Comparison of ENCODE assay signal across 22 mouse cellular contexts in the genomic region with DNA sequence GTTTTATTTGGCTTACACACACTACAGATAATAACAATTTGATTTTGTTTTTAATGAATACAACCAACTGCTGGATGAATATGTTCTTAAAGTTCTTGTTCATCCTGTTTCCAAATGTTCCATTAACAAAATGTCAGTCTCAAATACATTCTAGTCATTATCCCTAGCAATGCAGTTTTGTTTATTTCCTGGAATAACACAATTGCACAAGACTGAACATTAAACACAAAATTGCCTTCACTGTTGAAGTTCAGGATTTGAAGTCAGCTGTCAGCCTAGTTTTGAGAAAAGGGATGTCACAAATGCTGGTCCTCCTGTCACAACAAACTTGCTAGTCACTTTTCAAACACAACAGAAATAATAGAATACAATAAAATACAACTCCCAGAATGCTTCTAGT. TPM values are rescaled to one million over a fixed set of nuclear protein-coding genes. Genes with fewer than 3 reads are reported as not detected.
DNase-seq lines count a peak whose midpoint lies in the region; ATAC-seq and TF ChIP-seq lines count a peak whose summit lies in the region.
"Had no signal": no experiment of that assay in that cellular context is flagged by ENCODE, and none has a peak within 500 bp of the region (broad histone marks: within the 10 kb centered on the region; RNA-seq: fewer than 3 reads in every experiment).

No protein-coding gene starts in this region.

- no peak for TF ChIP-seq EP300 in liver, postnatal 0 days (IDR thresholded peaks at IDR 0.05; ENCODE audit: low read depth)
- 0 out of 2 replicates have a peak, but pooled peaks have one; percentile 17 for TF ChIP-seq EP300 in lung, postnatal 0 days (IDR thresholded peaks at IDR 0.05)

- H3K27ac ChIP-seq in liver, adult 2 months (replicated peaks; ENCODE audit: insufficient read depth, low read depth, low read length) = no peak overlapping the region
- H3K27ac ChIP-seq in liver, embryonic 11.5 days (ENCODE audit: low read depth, low read length) = no peak overlapping the region
- H3K27ac ChIP-seq in liver, postnatal 0 days (ENCODE audit: low read depth) = peak overlapping the region; percentile 63
- H3K27ac ChIP-seq in liver, embryonic 12.5 days = no peak overlapping the region
- H3K27ac ChIP-seq in lung, postnatal 0 days (ENCODE audit: low read length) = no peak overlapping the region

- no peak overlapping the region for H3K4me2 ChIP-seq in liver, embryonic 11.5 days
- no peak overlapping the region for H3K4me2 ChIP-seq in liver, postnatal 0 days (ENCODE audit: low read depth, low read length)
- no peak overlapping the region for H3K4me2 ChIP-seq in liver, embryonic 12.5 days
- no peak overlapping the region for H3K4me2 ChIP-seq in lung, postnatal 0 days (replicated peaks; ENCODE audit: low read depth, low read length)

- H3K9ac ChIP-seq in liver, adult 2 months (ENCODE audit: low read depth, low read length) = no peak overlapping the region
- no peak overlapping the region for H3K9ac ChIP-seq in liver, embryonic 11.5 days (ENCODE audit: low read depth, low read length)
- H3K9ac ChIP-seq in liver, postnatal 0 days (replicated peaks) = no peak overlapping the region
- H3K9ac ChIP-seq in liver, embryonic 12.5 days = no peak overlapping the region
- no peak overlapping the region for H3K9ac ChIP-seq in lung, postnatal 0 days (replicated peaks; ENCODE audit: low read depth)

- H3K4me1 ChIP-seq in liver, adult 2 months (ENCODE audit: control insufficient read depth, insufficient read depth, low read length) = peaks cover 19% of the 10 kb centered on the region
- H3K4me1 ChIP-seq in liver, embryonic 11.5 days (replicated peaks; ENCODE audit: control insufficient read depth, insufficient read depth, low read length) = no peaks in the 10 kb centered on the region
- peaks cover 8% of the 10 kb centered on the region; the same call in 1 of the 2 replicates for H3K4me1 ChIP-seq in liver, postnatal 0 days (ENCODE audit: insufficient read depth)
- H3K4me1 ChIP-seq in liver, embryonic 12.5 days = no peaks in the 10 kb centered on the region
- no peaks in the 10 kb centered on the region for H3K4me1 ChIP-seq in lung, postnatal 0 days (ENCODE audit: insufficient read depth, low read depth, low read length)

- no peaks in the 10 kb centered on the region for H3K9me3 ChIP-seq in liver, embryonic 11.5 days (ENCODE audit: control insufficient read depth, low read length)
- no peaks in the 10 kb centered on the region for H3K9me3 ChIP-seq in liver, postnatal 0 days (ENCODE audit: low read length)
- H3K9me3 ChIP-seq in liver, embryonic 12.5 days (replicated peaks) = no peaks in the 10 kb centered on the region
- H3K9me3 ChIP-seq in lung, postnatal 0 days (ENCODE audit: low read length) = no peaks in the 10 kb centered on the region
- H3K9me3 ChIP-seq: G1E had no signal

- ATAC-seq in liver, embryonic 11.5 days (replicated peaks; ENCODE audit: low FRiP score) = no peak
- ATAC-seq in liver, postnatal 0 days = no peak
- no peak for ATAC-seq in liver, embryonic 12.5 days
- no peak for ATAC-seq in lung, postnatal 0 days
- ATAC-seq: activated CD4-positive, CD25-positive, alpha-beta regulatory T cell, adult 4 months; CD4-positive, CD25-positive, alpha-beta regulatory T cell, adult 4 months; Patski had no signal

- no peak for TF ChIP-seq POLR2A in liver, adult 2 months (IDR thresholded peaks at IDR 0.05; ENCODE audit: extremely low read depth, insufficient read depth, low read length)

- H3K36me3 ChIP-seq in liver, adult 2 months (ENCODE audit: control insufficient read depth, insufficient read depth, low read length) = peaks cover 9% of the 10 kb centered on the region
- no peaks in the 10 kb centered on the region for H3K36me3 ChIP-seq in liver, embryonic 11.5 days (ENCODE audit: control insufficient read depth, insufficient read depth, low read length)
- H3K36me3 ChIP-seq in liver, postnatal 0 days (replicated peaks; ENCODE audit: insufficient read depth, low read length) = no peaks in the 10 kb centered on the region; the same call in 1 of the 2 replicates
- H3K36me3 ChIP-seq in liver, embryonic 12.5 days = no peaks in the 10 kb centered on the region
- no peaks in the 10 kb centered on the region for H3K36me3 ChIP-seq in lung, postnatal 0 days (ENCODE audit: insufficient read depth, low read length)
- H3K36me3 ChIP-seq: G1E had no signal

- H3K4me3 ChIP-seq in liver, adult 2 months (ENCODE audit: insufficient read depth, low read depth, low read length) = no peak overlapping the region
- H3K4me3 ChIP-seq in liver, embryonic 11.5 days (ENCODE audit: low read depth, low read length) = no peak overlapping the region
- H3K4me3 ChIP-seq in liver, postnatal 0 days (ENCODE audit: low read depth, low read length) = no peak overlapping the region
- no peak overlapping the region for H3K4me3 ChIP-seq in liver, embryonic 12.5 days
- H3K4me3 ChIP-seq in lung, postnatal 0 days (ENCODE audit: low read depth, low read length) = no peak overlapping the region

- H3K27me3 ChIP-seq in liver, adult 2 months (ENCODE audit: control insufficient read depth, insufficient read depth, low read length) = no peaks in the 10 kb centered on the region
- H3K27me3 ChIP-seq in liver, embryonic 11.5 days (replicated peaks; ENCODE audit: control insufficient read depth, insufficient read depth, low read length) = no peaks in the 10 kb centered on the region
- H3K27me3 ChIP-seq in liver, postnatal 0 days (ENCODE audit: insufficient read depth, low read length) = no peaks in the 10 kb centered on the region
- no peaks in the 10 kb centered on the region for H3K27me3 ChIP-seq in liver, embryonic 12.5 days (replicated peaks)
- H3K27me3 ChIP-seq in lung, postnatal 0 days (replicated peaks; ENCODE audit: insufficient read depth, low read length) = no peaks in the 10 kb centered on the region
- H3K27me3 ChIP-seq: CH12.LX had no signal

- H3K79me2 ChIP-seq in liver, adult 2 months (ENCODE audit: control insufficient read depth, insufficient read depth, low read length) = peaks cover 8% of the 10 kb centered on the region; the same call in 1 of the 2 replicates

- peak; percentile 84 for DNase-seq in liver, adult 2 months (ENCODE audit: extremely low read depth, low read depth, low spot score)
- no peak for DNase-seq in liver, embryonic 11.5 days (ENCODE audit: low spot score)
- no peak for DNase-seq in liver, postnatal 0 days
- DNase-seq in lung, postnatal 0 days (ENCODE audit: low spot score) = peak; percentile 61
- no peak for DNase-seq in lung, adult 18-20 months
- DNase-seq: adrenal gland, adult 2 months; adrenal gland, adult 8-10 months; adrenal gland, postnatal 10 days; adrenal gland, postnatal 14 days; adrenal gland, postnatal 25 days; adrenal gland, postnatal 36 days; B cell, adult 2 months; cerebellum, adult 11 months; cerebellum, adult 11-12 months; cerebellum, adult 18-20 months had no signal

- TF ChIP-seq CTCF in liver, adult 2 months (IDR thresholded peaks at IDR 0.05; ENCODE audit: low read depth, low read length) = no peak
- TF ChIP-seq CTCF in liver, postnatal 0 days (IDR thresholded peaks at IDR 0.05; ENCODE audit: low read depth) = no peak
- TF ChIP-seq CTCF in lung, postnatal 0 days (IDR thresholded peaks at IDR 0.05) = no peak

RNA-seq across cellular contexts. Expression of a gene that starts 12.1 kb away (rescaled TPM):
- total RNA-seq in liver, adult 2 months (2014; rRNA removed) = 45.2 and 55.2 TPM in 2 replicates
- polyA plus RNA-seq in liver, adult 2 months (2012; rRNA removed) = 86.5 and 95.1 TPM in 2 replicates
- polyA plus RNA-seq in liver, embryonic 11.5 days (2014; fragmentation: Nextera tagmentation; extraction: Ambion mirVana) = 3.9 and 4.1 TPM in 2 replicates
- 39.7 and 47.8 TPM in 2 replicates for polyA plus RNA-seq in liver, postnatal 0 days (2015; fragmentation: Nextera tagmentation; extraction: Ambion mirVana)
- 4.2 and 4.6 TPM in 2 replicates for polyA plus RNA-seq in liver, embryonic 12.5 days (2016; fragmentation: Nextera tagmentation; extraction: Ambion mirVana)
- polyA plus RNA-seq in lung, postnatal 0 days (2015; fragmentation: Nextera tagmentation; extraction: Ambion mirVana) = 8.3 and 9.8 TPM in 2 replicates
- total RNA-seq: CH12.LX had no signal
- polyA plus RNA-seq: C2C12; CD4-positive, CD25-positive, alpha-beta regulatory T cell, adult 4 months; G1E; Patski had no signal

Comparison
In these comparisons a context has a peak if more than half of its experiments do, and no peak if none do; other contexts are left out.
1. DNase-seq: peak in liver, adult 2 months (single experiment) and lung, postnatal 0 days (single experiment); none in liver, embryonic 11.5 days (single experiment), liver, postnatal 0 days (single experiment) and lung, adult 18-20 months (0 of 2).